Mouse (Mus musculus) midbrain, postnatal 0 days (tissue): ENCODE results near the gene Snx1. TPM values are rescaled to one million over a fixed set of nuclear protein-coding genes. Genes with fewer than 3 reads are reported as not detected.
A peak's percentile ranks its signal among the peaks of the same experiment; 100 is the strongest.

Experiments used
- ATAC-seq: fragments of 200-750 bp; cut with Nextera tagmentation; 2 replicates; pipeline ENCODE4 v1.8.0; 2017; ENCODE audit warnings: moderate number of reproducible peaks, mild to moderate bottlenecking, moderate TSS enrichment, moderate library complexity; ENCODE audit not compliant: low FRiP score
- DNase-seq: peaks from one replicate; pipeline ENCODE4 v3.0.0-alpha.2; 2015; ENCODE audit warnings: low spot score
- H3K27ac ChIP-seq: fragments of 300-500 bp; sonication (generic); 2 replicates; pipeline ENCODE4 v1.5.1; 2014; ENCODE audit warnings: low read depth, mild to moderate bottlenecking, low read length, mixed read lengths
- H3K27me3 ChIP-seq: fragments of 300-500 bp; sonication (generic); 2 replicates; pipeline ENCODE4 v1.6.1; 2014; ENCODE audit warnings: low read length, control low read depth, mixed read lengths; ENCODE audit not compliant: insufficient read depth
- H3K36me3 ChIP-seq: fragments of 300-500 bp; sonication (generic); 2 replicates; pipeline ENCODE4 v1.6.1; 2014; ENCODE audit warnings: low read length, control low read depth, mixed read lengths; ENCODE audit not compliant: insufficient read depth
- H3K4me1 ChIP-seq: fragments of 300-500 bp; sonication (generic); 2 replicates; pipeline ENCODE4 v1.6.1; 2014; ENCODE audit warnings: mild to moderate bottlenecking, control low read depth, antibody characterized with exemption, low read length, mixed read lengths; ENCODE audit not compliant: insufficient read depth
- H3K4me2 ChIP-seq: fragments of 300-500 bp; sonication (generic); 2 replicates; pipeline ENCODE4 v1.6.1; 2014; ENCODE audit warnings: low read depth, mild to moderate bottlenecking, low read length, mixed read lengths; ENCODE audit not compliant: poor library complexity, severe bottlenecking
- H3K4me3 ChIP-seq: fragments of 300-500 bp; sonication (generic); 2 replicates; pipeline ENCODE4 v1.5.1; 2014; ENCODE audit warnings: low read depth, mild to moderate bottlenecking, low read length, moderate library complexity
- H3K9ac ChIP-seq: fragments of 300-500 bp; sonication (generic); replicated peaks from 2 replicates; pipeline ENCODE4 v1.6.1; 2014; ENCODE audit warnings: mild to moderate bottlenecking, low read length, moderate library complexity, mixed read lengths; ENCODE audit not compliant: poor library complexity, severe bottlenecking
- H3K9me3 ChIP-seq: fragments of 300-500 bp; sonication (generic); 2 replicates; pipeline ENCODE4 v1.6.1; 2016; ENCODE audit warnings: low read length, control low read depth
- CTCF ChIP-seq: IDR thresholded peaks from 2 replicates; pipeline ENCODE4 v1.5.1; 2016; ENCODE audit warnings: antibody characterized with exemption, mild to moderate bottlenecking
- WGBS: fragments of 180-500 bp; shearing (Covaris S2); extraction: QIAGEN DNeasy Blood & Tissue Kit; methylation state at CpG from one replicate; pipeline ENCODE4 v1.1.7; 2014; 5-methylcytosine and 5-hydroxymethylcytosine counted together
- polyA plus RNA-seq: library from polyadenylated mRNA; unstranded; fragments of >200 nt; fragmentation: Nextera tagmentation; extraction: Ambion mirVana; gene quantifications from 2 replicates; pipeline ENCODE4 v1.2.1, GENCODE M21; 2015
- total RNA-seq: library from RNA; depleted of rRNA; stranded (reverse); fragments of >200 nt; gene quantifications from 2 replicates; pipeline ENCODE4 v1.2.3, GENCODE M21; 2014

Snx1 gene
- total and polyA plus RNA-seq, 2 experiments from 2014 or later = 38.1 to 47.1 TPM

- Histone ChIP-seq H3K4me3 (no peak overlapping the region), H3K9ac (no peak overlapping the region), H3K4me2 (no peak overlapping the region), H3K9me3 (no peaks in the 10 kb centered on the region), H3K36me3 (no peaks in the 10 kb centered on the region), H3K27me3 (peaks cover 12% of the 10 kb centered on the region; the same call in 1 of the 2 replicates), H3K27ac (no peak overlapping the region), H3K4me1 (peaks cover 2% of the 10 kb centered on the region; the same call in 1 of the 2 replicates)
- DNase-seq (no peak), ATAC-seq (no peak)
- 93% methylated on average over 9 of the region's 9 CpGs for WGBS
- no peak for TF ChIP-seq CTCF
These were observed 27.6 kb upstream of the Snx1 start for GRCm38 (mm10) chr9:66154013-66154412.

GRCm38 (mm10) chr9:66153594-66153993 lies 27.2 kb upstream of the Snx1 start:
- ATAC-seq (no peak), DNase-seq (no peak)
- TF ChIP-seq CTCF = no peak
- Histone ChIP-seq H3K4me1 (peaks cover 2% of the 10 kb centered on the region; the same call in 1 of the 2 replicates), H3K27ac (no peak overlapping the region), H3K9me3 (no peaks in the 10 kb centered on the region), H3K4me3 (no peak overlapping the region), H3K9ac (no peak overlapping the region), H3K4me2 (no peak overlapping the region), H3K27me3 (peaks cover 7% of the 10 kb centered on the region; the same call in 1 of the 2 replicates), H3K36me3 (no peaks in the 10 kb centered on the region)
- 90% methylated on average over 6 of the region's 6 CpGs for WGBS

GRCm38 (mm10) chr9:66152011-66152410 lies 25.6 kb upstream of the Snx1 start:
- Histone ChIP-seq H3K4me3 (no peak overlapping the region), H3K9me3 (no peaks in the 10 kb centered on the region), H3K36me3 (no peaks in the 10 kb centered on the region), H3K9ac (no peak overlapping the region), H3K4me1 (no peaks in the 10 kb centered on the region), H3K27me3 (no peaks in the 10 kb centered on the region; the same call in 1 of the 2 replicates), H3K27ac (no peak overlapping the region), H3K4me2 (no peak overlapping the region)
- DNase-seq (no peak), ATAC-seq (no peak)
- no peak for TF ChIP-seq CTCF
- 72% methylated on average over 9 of the region's 9 CpGs for WGBS

- DNase-seq (no peak), ATAC-seq (no peak)
- Histone ChIP-seq H3K9me3 (no peaks in the 10 kb centered on the region), H3K9ac (no peak overlapping the region), H3K27ac (no peak overlapping the region), H3K27me3 (no peaks in the 10 kb centered on the region), H3K4me1 (no peaks in the 10 kb centered on the region), H3K36me3 (no peaks in the 10 kb centered on the region), H3K4me2 (no peak overlapping the region), H3K4me3 (no peak overlapping the region)
- TF ChIP-seq CTCF = no peak
These were observed 19.8 kb upstream of the Snx1 start for GRCm38 (mm10) chr9:66146141-66146540.

GRCm38 (mm10) chr9:66144248-66144647 lies 17.9 kb upstream of the Snx1 start:
- DNase-seq (peak; percentile 87), ATAC-seq (no peak)
- Histone ChIP-seq H3K27ac (no peak overlapping the region), H3K4me1 (no peaks in the 10 kb centered on the region), H3K27me3 (no peaks in the 10 kb centered on the region), H3K4me3 (no peak overlapping the region), H3K9me3 (no peaks in the 10 kb centered on the region), H3K4me2 (no peak overlapping the region), H3K36me3 (peaks cover 11% of the 10 kb centered on the region), H3K9ac (no peak overlapping the region)
- 7% methylated on average over 6 of the region's 6 CpGs for WGBS
- peak; percentile 97 for TF ChIP-seq CTCF

GRCm38 (mm10) chr9:66142265-66142664 lies 15.9 kb upstream of the Snx1 start:
- Histone ChIP-seq H3K4me1 (no peaks in the 10 kb centered on the region), H3K9me3 (no peaks in the 10 kb centered on the region), H3K36me3 (peaks cover 18% of the 10 kb centered on the region), H3K27me3 (no peaks in the 10 kb centered on the region), H3K4me3 (no peak overlapping the region), H3K9ac (no peak overlapping the region), H3K27ac (no peak overlapping the region), H3K4me2 (no peak overlapping the region)
- ATAC-seq (no peak), DNase-seq (no peak)
- no peak for TF ChIP-seq CTCF
- 89% methylated on average over 1 of the region's 1 CpGs for WGBS
